Mouse (Mus musculus): ENCODE measurements around the gene Gm5089. TPM values are rescaled to one million over a fixed set of nuclear protein-coding genes. Genes with fewer than 3 reads are reported as not detected.
"Not testable (repeated sequence)": the region's sequence is repeated elsewhere in the genome, so short reads cannot be mapped to it uniquely, and the experiment has no call there.

The Gm5089 gene
- total RNA-seq, 2 experiments from 2014 or later: not detected

DNA sequence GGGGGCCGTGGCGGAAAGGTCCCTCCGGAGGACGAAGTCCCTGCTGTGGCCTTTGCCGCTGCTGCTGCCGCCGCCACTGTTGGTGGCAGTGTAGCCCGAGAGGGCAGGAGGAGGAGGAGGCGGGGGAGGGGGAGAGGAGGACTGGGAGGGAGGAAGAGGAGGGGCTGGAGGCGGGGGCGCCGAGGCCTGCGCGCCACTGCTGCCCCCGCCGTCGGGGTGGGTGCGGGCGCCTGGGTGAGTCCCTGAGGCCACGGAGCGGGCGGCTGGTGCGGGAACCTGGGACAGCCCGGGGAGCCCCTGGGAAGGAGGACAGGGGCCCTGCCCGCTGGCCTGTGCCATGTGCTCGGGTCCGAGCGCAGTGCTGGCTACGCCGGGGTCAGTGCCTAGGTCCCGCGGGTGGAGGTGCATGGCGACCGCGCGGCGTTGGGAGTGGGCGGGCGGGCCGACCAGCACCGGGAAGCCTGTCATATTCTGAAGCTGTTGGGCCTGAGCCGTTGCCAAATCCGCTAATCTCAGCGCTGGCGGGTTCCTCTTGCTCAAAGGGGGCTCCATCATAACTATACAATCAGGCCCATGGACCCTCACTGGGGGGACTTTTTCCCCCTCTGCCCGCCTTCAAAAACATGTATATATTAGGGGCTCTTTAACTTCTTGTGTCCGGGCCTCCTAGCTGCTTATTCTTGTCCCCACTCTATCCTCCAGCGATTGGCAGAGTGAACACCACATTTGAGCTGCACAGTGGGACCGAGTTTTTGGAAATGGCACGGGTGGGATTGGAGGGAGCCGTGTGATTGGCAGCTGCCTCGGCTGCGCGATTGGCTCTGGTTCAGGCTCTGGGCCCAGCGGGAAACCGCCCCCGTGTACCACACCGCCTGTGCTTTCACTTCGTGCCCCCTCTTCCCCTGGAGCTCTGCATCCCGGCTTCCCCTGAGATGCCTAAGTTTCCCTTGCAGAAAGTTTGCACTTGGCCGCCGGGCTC lies 14.1 kb upstream of the Gm5089 start, which contains the start of gene Zic5:
Gene Zic5, minus strand, starts transcription at position 915 of the 979 bp plus-strand sequence.
- peak; percentile 23; the same call in 1 of the 2 replicates for ATAC-seq (replicated peaks; ENCODE audit: poor library complexity)

DNA sequence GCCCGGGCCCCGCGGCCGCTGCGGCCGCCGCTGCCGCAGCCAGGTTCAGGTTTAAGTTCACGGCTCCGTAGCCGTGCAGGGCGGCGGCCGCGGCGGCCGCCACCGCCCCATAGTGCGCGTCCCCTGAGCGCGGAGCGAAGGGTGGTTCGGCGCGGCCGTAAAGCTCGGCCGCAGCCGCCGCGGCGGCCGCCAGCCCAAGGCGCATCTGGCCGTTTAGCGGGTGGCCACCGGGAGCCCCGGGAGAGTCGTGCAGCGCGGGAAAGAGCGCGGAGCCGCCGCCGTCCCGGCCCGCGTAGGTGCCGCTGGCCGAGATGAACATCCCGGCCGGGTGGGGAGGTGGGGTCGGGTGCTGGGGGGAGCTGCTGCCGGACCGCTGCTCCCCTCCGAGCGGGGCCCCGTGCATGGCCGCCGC lies 13.4 kb upstream of the Gm5089 start:
- no peak; the same call in 1 of the 2 replicates for ATAC-seq (replicated peaks; ENCODE audit: poor library complexity)

DNA sequence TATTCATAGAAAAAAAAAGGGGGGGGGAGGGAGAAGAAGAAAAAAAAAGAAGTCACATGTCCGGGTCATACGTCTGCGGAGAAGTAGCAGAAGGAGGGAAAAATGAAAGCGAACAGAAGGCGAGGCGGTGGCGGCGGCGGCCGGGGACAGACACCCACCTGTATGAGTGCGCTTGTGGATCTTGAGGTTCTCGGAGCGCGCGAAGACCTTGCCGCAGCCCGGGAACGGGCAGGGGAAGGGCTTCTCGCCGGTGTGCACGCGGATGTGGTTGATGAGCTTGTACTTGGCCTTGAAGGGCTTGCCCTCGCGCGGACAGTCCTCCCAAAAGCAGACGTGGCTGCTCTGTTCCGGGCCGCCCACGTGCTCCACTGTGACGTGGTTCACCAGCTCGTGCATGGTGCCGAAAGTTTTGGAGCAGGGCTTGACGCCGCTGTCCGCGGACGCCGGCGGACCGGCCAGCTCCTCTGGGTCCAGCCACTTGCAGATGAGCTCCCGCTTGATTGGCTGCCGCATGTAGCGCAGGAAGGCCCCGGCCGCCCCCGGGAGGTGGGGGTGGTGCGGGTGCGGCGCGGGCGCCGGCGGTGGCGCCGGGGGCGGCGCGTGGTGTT lies 12.9 kb upstream of the Gm5089 start:
- peak; percentile 38 for ATAC-seq (replicated peaks; ENCODE audit: poor library complexity)

DNA sequence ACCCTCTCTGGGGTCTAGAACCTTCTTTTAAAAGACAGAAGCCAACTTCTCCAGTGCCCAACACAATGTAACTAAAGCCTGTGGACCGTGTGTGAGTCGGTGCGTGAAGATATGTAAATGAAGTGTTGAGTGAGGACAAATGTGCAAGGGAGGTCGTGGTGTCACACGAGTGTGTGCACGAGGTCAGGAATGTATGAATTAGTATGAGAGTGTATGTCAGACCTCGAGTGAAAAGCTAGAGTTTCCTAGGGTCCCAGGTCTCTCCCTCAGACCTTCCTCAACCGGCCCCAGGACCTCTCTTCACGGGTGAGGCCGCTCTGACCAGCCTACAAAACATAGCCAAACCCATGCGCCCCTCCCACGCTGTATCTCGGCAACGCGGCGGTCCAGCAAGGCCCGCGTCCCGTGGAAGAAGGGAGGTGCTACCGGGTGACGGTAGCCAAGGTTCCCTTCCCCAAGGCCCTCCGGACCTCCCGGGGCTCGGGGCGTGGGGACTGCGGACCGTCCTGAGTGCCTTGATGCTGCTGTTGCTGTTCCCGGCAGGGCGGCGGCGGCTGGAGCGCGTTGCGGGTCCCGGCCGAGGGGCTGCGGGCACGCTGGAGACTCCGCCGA lies 12.3 kb upstream of the Gm5089 start:
- 0 out of 2 replicates have a peak, but pooled peaks have one; percentile 8 for ATAC-seq (replicated peaks; ENCODE audit: poor library complexity)

DNA sequence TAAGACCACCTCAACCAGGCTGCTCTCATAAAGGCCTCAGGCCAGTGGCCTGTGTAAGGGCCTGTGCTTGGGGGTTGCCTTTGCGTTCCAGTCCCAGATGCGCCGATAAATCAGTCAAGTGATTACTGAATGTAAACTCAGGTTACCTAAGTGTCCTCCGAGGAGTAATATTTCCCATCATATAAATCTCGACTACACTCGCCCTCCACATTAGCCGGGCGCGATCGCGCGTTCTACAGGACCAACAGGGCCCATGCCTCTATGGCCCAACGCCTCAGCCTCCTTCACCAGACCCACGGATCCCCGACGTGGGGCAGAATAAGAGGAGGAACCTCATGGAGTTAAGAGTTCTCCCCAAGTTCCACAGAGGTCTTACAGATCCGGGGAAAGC lies 11.8 kb upstream of the Gm5089 start:
- ATAC-seq (replicated peaks; ENCODE audit: poor library complexity): no peak

DNA sequence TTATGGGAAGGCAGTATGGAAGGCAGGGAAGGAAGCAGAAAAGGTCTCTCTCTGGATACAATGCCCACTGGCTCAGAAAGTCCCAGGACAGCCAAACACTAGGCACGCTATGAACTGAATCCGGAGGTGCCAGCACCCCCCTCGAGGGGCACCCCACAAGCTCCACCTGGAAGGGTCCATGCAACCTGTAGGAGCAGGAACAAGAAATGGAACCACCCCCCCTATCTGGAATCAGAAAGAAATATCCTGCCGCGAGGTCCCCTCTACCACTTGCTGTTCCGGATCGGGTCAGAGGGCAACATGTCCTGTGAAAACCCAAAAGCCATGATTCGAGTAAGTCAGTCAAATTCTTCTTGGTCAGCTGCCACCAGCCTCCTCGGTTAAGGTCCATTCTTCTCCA lies 11.1 kb upstream of the Gm5089 start:
- no peak for ATAC-seq (replicated peaks; ENCODE audit: poor library complexity)

DNA sequence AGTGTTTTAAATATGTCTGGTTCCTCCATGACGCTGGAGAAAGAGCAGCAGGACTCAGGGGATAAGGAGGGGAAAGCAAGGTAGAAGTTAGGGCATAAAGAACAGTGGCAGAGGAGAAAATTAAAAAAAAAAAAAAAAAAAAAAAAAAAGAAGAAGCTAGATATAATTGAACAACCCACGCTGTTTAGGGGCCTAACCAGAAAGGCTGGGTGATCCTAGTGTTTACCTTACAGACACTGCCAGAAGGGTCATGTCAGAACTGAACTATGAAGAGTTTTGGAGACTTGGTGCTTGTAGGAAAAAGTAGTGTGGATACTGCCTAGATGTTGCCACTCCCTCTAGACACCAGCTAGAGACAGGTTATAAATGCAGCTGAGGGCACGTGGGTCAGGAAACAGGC lies 10.6 kb upstream of the Gm5089 start:
- no peak for ATAC-seq (replicated peaks; ENCODE audit: poor library complexity)

DNA sequence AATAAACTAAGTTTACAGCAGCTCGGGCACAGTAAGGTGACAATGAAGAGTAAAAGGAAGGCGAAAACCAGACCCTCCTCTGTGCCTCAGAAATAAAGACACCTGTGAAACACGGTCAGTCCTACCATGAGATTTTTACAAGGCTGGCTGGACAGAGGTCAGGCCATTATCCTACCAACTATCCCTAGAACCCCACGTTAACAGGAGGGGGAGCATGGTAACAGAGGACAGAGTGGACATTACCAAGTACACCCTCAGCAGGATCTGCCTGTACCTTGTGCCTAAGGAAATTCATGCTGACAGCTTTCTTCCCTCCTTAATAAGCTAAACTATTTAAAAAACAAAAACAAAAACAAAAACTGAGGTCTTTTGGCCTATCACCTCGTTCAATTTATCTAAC lies 9.3 kb upstream of the Gm5089 start:
- ATAC-seq (replicated peaks; ENCODE audit: poor library complexity): no peak

DNA sequence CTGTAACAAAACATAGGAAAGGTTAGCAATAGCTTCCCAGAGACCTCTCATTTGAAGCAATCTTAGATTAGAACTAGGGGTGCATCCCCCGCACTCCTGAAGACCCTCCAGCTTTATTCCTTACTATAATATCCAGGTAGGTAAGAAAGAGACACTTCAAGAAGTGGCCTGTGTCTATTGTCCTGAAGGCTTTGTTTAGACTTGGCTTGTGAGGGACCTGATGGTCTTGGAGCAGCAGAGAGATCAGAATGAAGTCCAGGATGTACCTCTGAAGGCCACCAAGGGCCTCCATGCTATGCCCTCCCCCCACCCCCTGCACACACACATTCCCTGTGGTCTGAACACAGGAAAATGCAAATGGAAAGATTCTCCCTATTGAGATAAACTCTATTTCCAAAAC lies 8.9 kb upstream of the Gm5089 start:
- ATAC-seq (replicated peaks; ENCODE audit: poor library complexity): no peak

DNA sequence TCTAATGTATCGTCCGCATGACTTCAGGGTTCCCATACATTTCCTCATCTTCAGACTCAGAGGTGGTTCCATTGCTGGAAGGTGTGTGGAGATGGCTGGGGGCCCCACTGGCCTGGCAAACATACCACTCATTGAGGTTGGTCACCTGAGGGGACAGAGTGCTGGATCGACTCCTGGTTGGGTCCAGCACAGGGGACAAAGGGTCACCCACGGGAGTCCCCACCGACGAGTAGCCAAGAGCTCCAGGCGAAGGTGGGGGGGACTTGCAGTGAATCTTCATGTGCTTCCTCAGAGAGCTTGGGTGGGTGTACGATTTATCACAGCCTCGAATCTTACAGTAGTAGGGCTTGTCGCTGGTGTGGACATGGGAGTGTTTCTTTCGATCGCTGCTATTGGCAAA lies 8.4 kb upstream of the Gm5089 start:
- ATAC-seq (replicated peaks; ENCODE audit: poor library complexity): not testable (repeated sequence)

DNA sequence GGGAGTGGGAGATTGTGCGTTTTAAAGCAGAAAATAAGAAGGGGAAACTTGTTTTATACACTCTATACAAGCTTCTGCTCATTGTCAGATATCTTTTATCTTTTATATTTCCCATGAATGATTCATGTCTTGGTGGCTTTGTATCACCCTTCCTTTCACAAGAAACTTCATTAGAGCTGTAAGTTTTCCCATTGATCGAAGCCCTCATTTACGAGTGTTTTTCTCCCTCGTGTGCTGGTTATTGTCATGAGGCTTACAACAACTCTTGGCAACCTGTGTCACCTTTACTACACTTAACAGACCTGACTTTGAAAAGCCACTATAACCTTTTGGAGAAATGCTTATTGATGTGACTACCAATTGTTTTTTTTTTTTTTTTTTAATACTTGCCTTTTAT lies 4.6 kb upstream of the Gm5089 start:
- no peak for ATAC-seq (replicated peaks; ENCODE audit: poor library complexity)

DNA sequence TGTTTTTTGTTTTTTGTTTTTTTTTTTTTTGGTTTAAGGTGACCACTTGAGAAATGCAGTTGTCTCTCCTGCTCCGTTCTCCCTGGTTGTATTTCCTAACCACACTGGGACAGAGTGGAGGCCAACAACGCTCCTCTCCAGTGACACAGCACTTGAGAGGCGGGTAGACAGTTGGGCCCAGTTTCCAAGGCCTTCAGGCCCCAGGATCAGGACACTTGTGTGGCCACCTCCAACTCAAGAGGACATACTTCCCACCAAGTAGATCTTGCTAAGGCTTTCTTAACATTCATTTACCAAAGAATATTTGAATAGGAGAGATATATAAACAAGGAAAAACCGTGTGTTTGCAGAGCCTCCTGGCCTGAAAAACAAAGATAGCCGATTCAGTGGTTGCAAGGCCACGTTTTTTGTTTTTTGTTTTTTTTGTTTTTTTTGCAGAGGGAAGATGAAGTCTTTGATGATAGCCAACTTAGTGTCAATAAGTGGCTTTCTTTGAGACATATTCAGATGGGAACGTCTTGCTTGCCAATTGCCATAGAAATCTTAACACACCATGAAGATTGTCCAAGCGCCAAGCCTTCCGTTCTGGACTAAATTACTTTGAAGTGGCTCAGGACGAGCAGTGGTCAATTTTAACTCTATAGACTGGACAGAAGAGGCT lies 4.1 kb upstream of the Gm5089 start:
- no peak for ATAC-seq (replicated peaks; ENCODE audit: poor library complexity)

DNA sequence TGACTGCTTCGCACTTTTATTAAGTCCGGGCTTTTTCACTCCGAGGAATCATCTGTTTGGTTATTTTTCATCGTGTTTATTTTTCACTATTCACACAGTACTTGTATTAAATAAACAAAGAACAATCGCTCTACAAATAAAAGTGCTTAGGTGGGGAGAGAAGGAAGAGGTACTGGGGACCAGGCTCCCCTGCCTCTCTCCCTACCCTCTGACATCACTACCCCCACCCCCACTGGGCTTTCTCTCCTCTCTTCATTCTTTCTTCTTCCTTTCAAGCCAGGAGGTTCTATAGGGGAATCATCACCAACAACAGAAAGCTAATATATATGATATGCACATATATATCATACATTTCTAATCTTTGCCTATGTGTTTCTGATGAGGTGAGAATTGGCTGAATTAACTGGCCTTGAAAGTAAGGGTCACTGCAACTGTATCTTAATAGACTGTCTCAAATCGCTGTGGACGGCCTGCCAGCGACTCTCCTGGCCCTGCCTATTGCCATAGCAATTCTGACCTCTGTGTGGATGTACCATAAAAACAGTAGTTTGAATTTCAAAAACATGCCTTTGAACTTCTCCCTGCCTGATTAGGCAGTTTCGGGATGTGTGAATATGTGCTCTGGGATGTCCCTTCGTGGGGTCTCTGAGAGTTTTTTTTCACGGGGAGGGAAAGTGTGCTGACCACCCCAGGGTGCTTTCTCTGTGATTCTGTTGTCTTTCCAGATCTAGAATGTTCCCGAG lies 3.3 kb upstream of the Gm5089 start:
- no peak for ATAC-seq (replicated peaks; ENCODE audit: poor library complexity)

DNA sequence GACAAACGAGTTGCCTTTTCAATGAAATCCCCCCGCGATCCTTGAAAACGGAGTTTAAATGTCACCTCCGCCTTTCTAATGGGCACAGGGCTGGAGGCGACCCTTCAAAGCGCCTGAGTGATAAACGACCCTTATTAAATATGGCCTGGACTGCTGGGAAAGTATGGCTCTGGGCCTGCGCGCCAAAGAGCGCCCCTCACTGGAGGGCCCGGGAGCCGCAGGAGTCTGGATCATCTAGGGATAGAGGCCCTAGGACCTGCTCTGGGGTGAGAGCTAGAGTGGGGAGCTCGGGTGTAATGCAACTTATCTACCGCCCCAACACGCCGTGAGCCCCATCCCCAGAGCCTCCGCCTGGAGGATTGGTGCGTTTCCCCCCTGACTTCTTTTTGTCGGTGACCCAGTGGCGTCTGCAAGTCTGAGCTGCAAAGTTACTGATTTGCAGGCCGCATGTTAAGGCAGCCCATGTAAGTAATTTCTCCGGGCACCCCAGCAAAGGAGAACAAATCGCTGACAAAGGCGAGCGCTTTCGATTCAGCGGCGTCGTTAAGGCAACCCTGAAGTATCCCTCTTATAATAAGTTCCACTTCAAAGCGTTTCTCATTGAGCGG lies 2.6 kb upstream of the Gm5089 start:
- ATAC-seq (replicated peaks; ENCODE audit: poor library complexity): peak; percentile 53

DNA sequence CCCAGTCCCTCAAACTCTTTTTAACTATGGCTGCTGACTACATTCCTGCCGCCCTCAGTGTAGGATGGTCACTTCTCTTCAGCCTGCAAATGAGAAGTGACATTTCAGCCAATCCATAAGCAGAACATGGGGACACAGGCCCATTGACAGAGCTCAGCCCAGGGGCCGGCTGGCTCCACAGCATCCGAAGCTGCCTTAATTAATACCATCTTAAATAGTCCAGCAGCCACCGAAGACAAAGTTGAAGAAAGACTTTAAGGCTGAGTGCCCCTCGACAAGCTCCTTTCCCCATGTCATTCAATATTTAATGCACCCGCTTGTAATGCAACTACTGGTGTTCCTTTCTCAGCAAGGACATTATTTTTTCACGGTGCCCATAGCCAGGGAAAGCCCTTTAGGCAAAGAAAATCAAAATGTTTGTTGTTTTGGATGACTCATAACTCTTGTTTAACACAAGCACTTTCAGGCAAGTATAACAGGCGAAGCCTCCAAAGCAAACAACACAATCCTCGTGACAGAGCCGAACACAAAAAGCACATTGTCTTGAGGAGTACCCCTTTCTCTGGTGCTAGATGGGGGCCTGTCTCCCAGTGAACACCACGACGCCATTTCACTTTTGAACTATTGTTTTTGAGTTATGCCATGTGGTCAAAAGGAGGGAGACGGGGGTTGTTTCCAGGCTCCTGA lies 1.9 kb upstream of the Gm5089 start:
- ATAC-seq (replicated peaks; ENCODE audit: poor library complexity): no peak

DNA sequence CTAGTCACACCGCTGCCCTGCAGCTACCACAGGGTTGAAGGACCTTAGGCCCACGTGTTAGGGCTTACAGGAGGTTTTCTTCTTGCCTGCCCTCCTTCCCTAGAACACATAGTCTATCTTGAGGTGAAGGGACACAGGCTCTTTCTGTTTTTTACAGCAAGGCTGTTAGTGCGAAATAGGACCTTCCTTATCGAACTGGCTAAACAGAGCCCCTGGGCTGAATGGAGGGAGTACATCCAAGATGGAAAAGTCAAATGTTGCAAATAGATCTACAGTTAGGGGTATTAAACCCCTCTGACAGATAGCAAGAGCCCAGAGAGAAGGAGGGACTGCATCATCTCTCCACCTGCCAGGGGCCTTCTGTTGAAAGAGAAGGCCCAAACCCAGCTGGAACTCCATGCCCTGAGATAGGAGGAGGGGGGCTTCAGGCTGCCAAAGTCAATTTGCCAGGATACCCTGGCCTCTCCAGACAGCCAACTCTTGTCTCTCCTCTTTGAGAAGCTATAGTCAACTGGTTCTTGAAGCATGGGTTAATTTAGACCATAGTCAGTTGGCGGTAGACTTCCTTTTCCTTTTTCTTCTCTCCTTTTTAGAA lies 733 bp upstream of the Gm5089 start:
- ATAC-seq (replicated peaks; ENCODE audit: poor library complexity): no peak

DNA sequence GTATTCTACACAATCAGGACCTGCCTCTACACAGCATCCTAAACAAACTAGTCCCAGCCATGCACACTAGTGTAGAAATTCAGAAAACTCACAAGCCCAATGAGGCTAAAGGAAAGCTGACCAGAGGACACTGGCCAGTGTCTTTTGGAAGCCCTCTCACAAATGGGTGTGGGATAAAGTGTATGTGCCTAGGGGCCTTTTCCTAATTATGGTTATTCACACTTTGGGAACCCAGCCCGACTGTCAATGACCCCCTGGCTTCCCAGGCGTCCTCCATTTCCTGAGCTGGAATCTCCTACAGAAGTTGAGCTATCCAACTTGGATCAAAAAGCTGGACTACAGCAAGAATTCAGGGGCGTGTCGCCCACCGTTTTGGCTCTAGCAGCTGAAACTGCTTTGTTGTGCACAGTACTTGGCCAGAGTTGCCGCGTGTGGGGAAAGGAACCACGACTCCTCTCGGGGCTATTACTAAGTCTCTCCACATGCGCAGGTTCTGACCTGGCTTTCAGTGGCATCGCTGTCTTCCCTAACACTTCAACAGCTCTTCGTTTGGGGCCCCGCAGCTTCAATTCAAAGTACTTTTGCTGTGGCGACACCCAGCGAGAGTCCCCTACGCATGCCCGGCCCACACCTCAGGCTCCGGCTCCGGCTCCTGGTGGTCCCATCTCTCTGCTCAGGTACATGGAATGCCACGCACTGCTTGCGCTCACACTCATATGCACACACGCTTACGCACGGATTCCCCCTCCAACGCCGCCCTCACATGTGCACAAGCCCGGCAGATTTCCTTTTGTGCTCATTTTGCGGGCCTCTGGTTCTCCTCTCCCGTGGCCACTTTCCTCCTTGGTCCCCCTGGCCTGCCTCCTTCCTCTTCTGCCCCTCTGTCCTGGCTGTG lies 1.1 kb downstream of the Gm5089 start:
- ATAC-seq (replicated peaks; ENCODE audit: poor library complexity): no peak

DNA sequence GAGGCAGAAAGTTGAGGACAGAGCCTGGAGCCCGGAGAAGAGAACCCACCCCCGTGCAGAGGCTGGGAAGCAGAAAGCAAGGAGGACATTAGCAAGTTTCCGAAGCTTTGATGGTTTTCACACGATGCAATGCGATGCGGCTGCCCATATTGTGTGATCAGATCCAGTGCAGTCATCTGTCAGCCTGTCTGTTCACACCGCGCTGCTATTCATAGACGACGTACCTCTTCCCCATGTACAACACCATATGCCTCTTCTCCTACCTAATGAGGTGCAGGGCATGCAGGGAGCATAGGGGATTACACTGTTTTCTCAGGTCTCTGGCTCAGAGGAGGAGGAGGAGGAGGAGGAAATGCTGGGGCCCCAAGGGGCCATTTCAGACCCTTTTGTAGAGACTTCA lies 14.1 kb downstream of the Gm5089 start:
- ATAC-seq (replicated peaks; ENCODE audit: poor library complexity): no peak

Data from megakaryocyte progenitor cell, adult 5-6 weeks (primary cell).